Mouse (Mus musculus): ENCODE measurements around the gene Parp3. TPM values are rescaled to one million over a fixed set of nuclear protein-coding genes. Genes with fewer than 3 reads are reported as not detected.

Gene Parp3
- polyA plus RNA-seq, 1 experiment from 2014 or later: 0.70 TPM

DNA sequence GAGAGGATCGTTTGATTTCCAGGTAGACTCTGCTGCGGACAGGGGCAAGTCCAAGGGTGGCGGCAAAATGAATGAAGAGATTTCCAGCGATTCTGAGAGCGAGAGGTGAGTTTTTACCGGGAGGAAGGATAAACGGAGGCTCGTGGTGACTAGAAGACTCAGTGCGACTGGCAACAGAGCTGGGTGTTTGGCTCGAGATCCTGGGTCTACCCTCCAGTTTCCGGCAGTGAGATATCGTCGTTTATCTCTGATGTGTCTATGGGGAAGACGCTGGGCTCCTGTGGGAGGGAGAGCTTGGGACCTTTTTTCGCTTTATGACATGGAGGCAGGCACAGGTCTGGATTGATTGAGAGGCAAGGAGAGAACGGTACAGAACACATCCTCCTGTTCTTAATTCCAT is 900 bp upstream of the Parp3 start:
- H3K9me3 ChIP-seq (ENCODE audit: control insufficient read depth, low read length): no peaks in the 10 kb centered on the region
- no peak overlapping the region for H3K27ac ChIP-seq (ENCODE audit: low read length)
- WGBS: 5% methylated on average over 16 of the region's 16 CpGs
- peak overlapping the region; percentile 56 for H3K9ac ChIP-seq (replicated peaks; ENCODE audit: low read depth, low read length)
- no peak for ATAC-seq
- peaks cover 20% of the 10 kb centered on the region for H3K4me1 ChIP-seq (replicated peaks; ENCODE audit: control insufficient read depth, insufficient read depth, low read length)
- no peaks in the 10 kb centered on the region for H3K27me3 ChIP-seq (replicated peaks; ENCODE audit: control insufficient read depth, insufficient read depth, low read length)
- peak overlapping the region; percentile 77 for H3K4me2 ChIP-seq (ENCODE audit: low read length)
- H3K4me3 ChIP-seq (replicated peaks; ENCODE audit: low read length): peak overlapping the region; percentile 66
- H3K36me3 ChIP-seq (ENCODE audit: control insufficient read depth, insufficient read depth): no peaks in the 10 kb centered on the region

DNA sequence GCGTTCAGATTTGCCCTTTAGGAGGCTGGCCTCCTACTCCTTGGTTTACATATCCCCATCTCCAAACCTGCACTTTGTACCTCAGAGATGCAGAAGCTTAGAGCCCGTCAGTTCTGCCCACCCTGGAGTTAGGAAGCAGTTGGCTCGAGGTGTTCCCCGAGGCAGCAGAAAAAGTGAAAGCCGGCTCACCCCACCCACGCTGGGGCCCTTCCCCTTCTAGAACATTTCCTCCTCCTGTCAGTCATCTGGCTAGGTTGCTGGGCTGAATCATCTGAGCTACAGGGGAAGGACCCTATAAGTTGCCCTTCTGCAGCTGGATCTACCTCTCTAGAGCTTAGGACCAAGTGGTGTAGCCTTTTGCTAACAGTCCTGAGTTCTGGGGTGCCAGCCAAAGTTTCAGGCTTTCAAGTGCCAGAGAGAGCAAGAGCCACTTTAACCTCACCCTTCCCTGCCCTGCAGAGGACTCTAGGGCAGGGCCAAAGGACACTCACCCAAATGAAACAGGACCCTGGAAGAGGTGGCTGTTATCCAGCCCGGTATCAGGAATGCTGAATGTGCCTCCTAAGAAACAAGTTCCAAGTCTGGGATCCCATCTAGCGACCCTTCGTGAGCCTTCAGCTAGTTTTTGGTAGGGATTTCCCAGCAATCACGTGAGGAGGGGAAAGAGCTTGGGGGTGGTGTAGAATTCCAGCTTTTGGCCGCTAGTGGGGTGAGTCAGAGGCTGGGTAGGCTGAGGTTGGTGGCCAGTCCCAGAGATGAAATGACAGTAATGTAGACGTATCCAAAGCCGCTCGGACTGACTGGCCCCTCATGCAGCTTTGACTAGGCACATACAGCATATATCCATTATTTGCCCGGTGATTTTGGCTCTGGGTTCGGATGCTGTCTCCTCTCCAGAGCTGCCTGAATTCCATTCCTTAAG is 486 bp downstream of the Parp3 start:
- Histone ChIP-seq H3K9ac (replicated peaks; ENCODE audit: low read depth, low read length) (no peak overlapping the region), H3K36me3 (ENCODE audit: control insufficient read depth, insufficient read depth) (no peaks in the 10 kb centered on the region), H3K4me3 (replicated peaks; ENCODE audit: low read length) (0 out of 2 replicates have a peak overlapping the region, but pooled peaks have one; percentile 6), H3K27me3 (replicated peaks; ENCODE audit: control insufficient read depth, insufficient read depth, low read length) (no peaks in the 10 kb centered on the region), H3K9me3 (ENCODE audit: control insufficient read depth, low read length) (no peaks in the 10 kb centered on the region), H3K27ac (ENCODE audit: low read length) (no peak overlapping the region), H3K4me2 (ENCODE audit: low read length) (peak overlapping the region; percentile 28), H3K4me1 (replicated peaks; ENCODE audit: control insufficient read depth, insufficient read depth, low read length) (peaks cover 20% of the 10 kb centered on the region)
- no peak for ATAC-seq
- 35% methylated on average over 16 of the region's 16 CpGs for WGBS

DNA sequence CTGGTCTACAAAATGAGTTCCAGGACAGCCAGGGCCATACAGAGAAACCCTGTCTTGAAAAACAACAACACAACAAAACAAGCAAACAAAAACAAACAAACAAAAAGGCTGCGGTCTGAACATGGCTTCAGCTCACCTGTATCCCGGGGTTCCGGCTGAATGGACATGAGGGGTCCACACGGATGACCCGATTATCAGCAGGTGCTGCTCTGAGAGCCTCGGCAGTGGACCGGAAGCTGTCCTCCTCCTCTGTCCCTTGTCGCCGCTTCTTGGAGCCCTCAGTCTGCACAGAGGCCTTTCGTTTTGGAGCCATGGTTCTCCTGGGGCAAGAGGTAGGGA is 1.1 kb downstream of the Parp3 start, which contains the start of gene Rrp9:
TSS of gene Rrp9 (plus strand) at position 301 of the 339 bp plus-strand sequence.
- Histone ChIP-seq H3K4me1 (replicated peaks; ENCODE audit: control insufficient read depth, insufficient read depth, low read length) (peaks cover 20% of the 10 kb centered on the region), H3K36me3 (ENCODE audit: control insufficient read depth, insufficient read depth) (no peaks in the 10 kb centered on the region), H3K4me3 (replicated peaks; ENCODE audit: low read length) (0 out of 2 replicates have a peak within 1 kb of the TSS, but pooled peaks have one; percentile 6), H3K4me2 (ENCODE audit: low read length) (peak within 1 kb of the TSS; percentile 28), H3K27ac (ENCODE audit: low read length) (no peak within 1 kb of the TSS), H3K9me3 (ENCODE audit: control insufficient read depth, low read length) (no peaks in the 10 kb centered on the region), H3K27me3 (replicated peaks; ENCODE audit: control insufficient read depth, insufficient read depth, low read length) (no peaks in the 10 kb centered on the region), H3K9ac (replicated peaks; ENCODE audit: low read depth, low read length) (no peak within 1 kb of the TSS)
- WGBS: 88% methylated on average over 10 of the region's 10 CpGs
- no peak for ATAC-seq

DNA sequence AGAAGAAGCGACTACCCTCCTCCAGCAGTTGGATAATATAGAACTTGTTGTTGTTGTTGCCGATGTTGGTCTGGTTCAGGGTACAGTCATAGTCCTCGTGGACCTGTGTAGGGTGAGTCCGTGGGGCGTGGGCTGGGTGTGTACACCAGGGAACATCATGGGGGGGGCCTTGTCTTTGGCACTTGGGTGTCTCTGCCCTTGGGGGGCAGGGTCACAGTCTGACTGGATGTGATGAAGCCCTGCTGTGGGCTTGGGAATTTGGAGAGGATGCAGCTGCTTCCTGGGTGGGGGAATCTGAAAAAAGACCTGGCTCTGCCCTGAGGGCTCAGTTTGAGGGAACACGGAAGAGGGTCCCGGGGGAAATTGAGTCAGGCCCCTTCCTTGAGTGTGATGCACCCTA is 1.7 kb downstream of the Parp3 start:
- no peak overlapping the region for H3K27ac ChIP-seq (ENCODE audit: low read length)

DNA sequence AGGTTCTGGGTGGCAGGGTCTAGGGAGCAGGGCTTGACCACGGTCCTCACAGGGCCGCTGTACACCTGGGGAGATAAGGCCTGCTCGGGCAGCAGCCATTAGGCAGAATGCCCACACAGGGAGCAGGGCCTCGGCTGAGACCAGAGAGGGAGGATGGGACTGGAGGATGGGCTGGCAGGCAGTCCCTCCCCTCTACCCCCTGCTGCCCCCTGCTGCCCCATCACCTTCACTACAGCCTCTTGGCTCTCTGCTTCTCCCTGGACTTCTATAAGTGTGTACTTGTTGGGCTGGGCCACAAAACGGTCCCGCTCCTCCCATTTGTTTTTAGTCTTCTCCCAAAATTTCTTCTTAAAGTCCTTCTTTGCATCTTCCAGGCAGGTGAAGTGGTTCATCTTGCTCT is 2.3 kb downstream of the Parp3 start:
- no peak overlapping the region for H3K9ac ChIP-seq (replicated peaks; ENCODE audit: low read depth, low read length)

More for the DNA sequence above, 1.7 kb downstream of the Parp3 start:
- Histone ChIP-seq H3K4me3 (replicated peaks; ENCODE audit: low read length) (no peak overlapping the region), H3K36me3 (ENCODE audit: control insufficient read depth, insufficient read depth) (no peaks in the 10 kb centered on the region), H3K9ac (replicated peaks; ENCODE audit: low read depth, low read length) (no peak overlapping the region), H3K4me1 (replicated peaks; ENCODE audit: control insufficient read depth, insufficient read depth, low read length) (peaks cover 20% of the 10 kb centered on the region), H3K27me3 (replicated peaks; ENCODE audit: control insufficient read depth, insufficient read depth, low read length) (no peaks in the 10 kb centered on the region), H3K4me2 (ENCODE audit: low read length) (no peak overlapping the region), H3K9me3 (ENCODE audit: control insufficient read depth, low read length) (no peaks in the 10 kb centered on the region)
- ATAC-seq: no peak
- WGBS: 69% methylated on average over 7 of the region's 7 CpGs

DNA sequence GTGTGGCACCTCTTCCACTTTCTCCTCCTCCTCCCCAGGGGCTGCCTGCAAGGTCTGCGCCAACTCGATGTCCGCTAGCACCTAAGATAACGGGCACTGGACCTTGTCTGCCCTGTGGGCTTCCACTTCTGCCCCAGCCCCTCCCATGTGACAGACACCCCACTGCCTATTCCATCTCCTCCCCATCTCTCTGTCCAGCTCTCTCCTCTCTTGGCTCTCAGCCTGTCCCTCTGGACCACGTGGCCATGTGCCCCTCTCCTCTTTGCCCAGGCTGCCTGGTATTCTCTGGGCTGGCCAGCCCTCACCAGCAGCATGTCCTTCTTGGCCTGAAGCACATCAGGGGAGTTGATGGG is 3.0 kb downstream of the Parp3 start:
- H3K4me3 ChIP-seq (replicated peaks; ENCODE audit: low read length): no peak overlapping the region
- ATAC-seq: no peak
- no peak overlapping the region for H3K27ac ChIP-seq (ENCODE audit: low read length)
- peaks cover 20% of the 10 kb centered on the region for H3K4me1 ChIP-seq (replicated peaks; ENCODE audit: control insufficient read depth, insufficient read depth, low read length)
- no peak overlapping the region for H3K4me2 ChIP-seq (ENCODE audit: low read length)
- WGBS: 81% methylated on average over 5 of the region's 5 CpGs
- H3K36me3 ChIP-seq (ENCODE audit: control insufficient read depth, insufficient read depth): no peaks in the 10 kb centered on the region
- no peak overlapping the region for H3K9ac ChIP-seq (replicated peaks; ENCODE audit: low read depth, low read length)
- H3K9me3 ChIP-seq (ENCODE audit: control insufficient read depth, low read length): no peaks in the 10 kb centered on the region
- H3K27me3 ChIP-seq (replicated peaks; ENCODE audit: control insufficient read depth, insufficient read depth, low read length): no peaks in the 10 kb centered on the region

More for the DNA sequence above, 2.3 kb downstream of the Parp3 start:
- H3K27ac ChIP-seq (ENCODE audit: low read length): no peak overlapping the region
- no peaks in the 10 kb centered on the region for H3K9me3 ChIP-seq (ENCODE audit: control insufficient read depth, low read length)
- H3K4me3 ChIP-seq (replicated peaks; ENCODE audit: low read length): no peak overlapping the region
- H3K4me2 ChIP-seq (ENCODE audit: low read length): no peak overlapping the region
- 3% methylated on average over 6 of the region's 6 CpGs for WGBS
- ATAC-seq: no peak
- no peaks in the 10 kb centered on the region for H3K27me3 ChIP-seq (replicated peaks; ENCODE audit: control insufficient read depth, insufficient read depth, low read length)
- H3K4me1 ChIP-seq (replicated peaks; ENCODE audit: control insufficient read depth, insufficient read depth, low read length): peaks cover 20% of the 10 kb centered on the region
- no peaks in the 10 kb centered on the region for H3K36me3 ChIP-seq (ENCODE audit: control insufficient read depth, insufficient read depth)

DNA sequence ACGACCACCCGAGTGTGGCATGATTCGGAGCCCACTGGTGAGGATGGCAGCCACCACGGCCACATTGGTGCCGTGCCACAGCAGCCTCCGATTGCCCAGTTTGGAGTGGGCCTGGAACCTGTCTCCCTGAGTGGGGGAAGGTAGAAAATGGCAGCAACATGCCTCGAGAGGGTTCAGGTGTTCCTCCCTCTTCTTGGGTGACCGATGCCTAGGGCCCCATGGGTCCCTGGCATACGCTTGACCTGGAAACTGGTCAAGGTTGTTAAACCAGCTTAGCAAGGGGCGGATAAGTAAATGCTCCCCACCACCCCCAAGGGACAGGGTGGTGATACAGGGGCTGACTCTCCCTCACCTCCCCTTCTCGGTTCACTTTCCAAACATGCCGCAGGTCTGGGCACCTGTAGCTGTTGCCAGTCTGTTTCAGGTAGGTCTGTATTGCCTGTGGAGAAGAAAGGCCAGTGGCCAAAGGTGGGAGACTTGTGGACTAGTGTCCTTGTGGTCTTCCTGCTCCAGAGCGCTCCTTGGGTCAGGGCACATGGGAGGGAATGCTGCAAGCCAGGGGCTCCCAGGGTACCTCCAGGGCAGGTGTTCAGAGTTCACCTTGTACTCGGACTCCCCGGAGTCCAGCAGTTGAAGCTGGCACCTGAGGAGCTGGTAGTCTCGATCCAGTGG is 3.5 kb downstream of the Parp3 start:
- H3K27me3 ChIP-seq (replicated peaks; ENCODE audit: control insufficient read depth, insufficient read depth, low read length): no peaks in the 10 kb centered on the region
- no peak overlapping the region for H3K27ac ChIP-seq (ENCODE audit: low read length)
- no peak for ATAC-seq
- H3K4me2 ChIP-seq (ENCODE audit: low read length): no peak overlapping the region
- no peak overlapping the region for H3K9ac ChIP-seq (replicated peaks; ENCODE audit: low read depth, low read length)
- WGBS: 90% methylated on average over 16 of the region's 16 CpGs
- no peak overlapping the region for H3K4me3 ChIP-seq (replicated peaks; ENCODE audit: low read length)
- H3K4me1 ChIP-seq (replicated peaks; ENCODE audit: control insufficient read depth, insufficient read depth, low read length): peaks cover 15% of the 10 kb centered on the region
- H3K36me3 ChIP-seq (ENCODE audit: control insufficient read depth, insufficient read depth): no peaks in the 10 kb centered on the region
- no peaks in the 10 kb centered on the region for H3K9me3 ChIP-seq (ENCODE audit: control insufficient read depth, low read length)

DNA sequence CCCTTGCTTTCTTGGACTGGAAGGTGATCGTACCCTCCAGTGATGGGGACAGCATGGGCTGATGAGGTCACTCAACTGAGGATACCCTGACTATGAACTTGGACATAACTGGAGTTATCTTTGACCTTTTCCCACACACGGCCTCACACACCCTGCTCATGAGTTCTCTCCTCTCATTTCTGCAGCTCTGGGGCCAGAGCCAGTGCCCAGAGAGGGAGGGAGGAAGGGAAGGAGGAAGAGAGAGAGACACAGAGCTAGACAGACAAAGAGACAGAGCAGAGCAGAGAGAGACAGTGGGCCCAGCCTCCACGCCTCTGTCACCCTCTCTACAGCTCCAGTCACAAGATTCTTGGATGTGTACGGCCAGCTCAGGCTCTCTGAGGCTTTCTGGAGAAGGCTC is 4.4 kb downstream of the Parp3 start:
- WGBS: 64% methylated on average over 4 of the region's 4 CpGs
- Histone ChIP-seq H3K9ac (replicated peaks; ENCODE audit: low read depth, low read length) (no peak overlapping the region), H3K4me3 (replicated peaks; ENCODE audit: low read length) (no peak overlapping the region), H3K36me3 (ENCODE audit: control insufficient read depth, insufficient read depth) (no peaks in the 10 kb centered on the region), H3K4me2 (ENCODE audit: low read length) (no peak overlapping the region), H3K27ac (ENCODE audit: low read length) (no peak overlapping the region), H3K9me3 (ENCODE audit: control insufficient read depth, low read length) (no peaks in the 10 kb centered on the region), H3K4me1 (replicated peaks; ENCODE audit: control insufficient read depth, insufficient read depth, low read length) (peaks cover 8% of the 10 kb centered on the region; the same call in 1 of the 2 replicates), H3K27me3 (replicated peaks; ENCODE audit: control insufficient read depth, insufficient read depth, low read length) (no peaks in the 10 kb centered on the region)
- no peak for ATAC-seq

DNA sequence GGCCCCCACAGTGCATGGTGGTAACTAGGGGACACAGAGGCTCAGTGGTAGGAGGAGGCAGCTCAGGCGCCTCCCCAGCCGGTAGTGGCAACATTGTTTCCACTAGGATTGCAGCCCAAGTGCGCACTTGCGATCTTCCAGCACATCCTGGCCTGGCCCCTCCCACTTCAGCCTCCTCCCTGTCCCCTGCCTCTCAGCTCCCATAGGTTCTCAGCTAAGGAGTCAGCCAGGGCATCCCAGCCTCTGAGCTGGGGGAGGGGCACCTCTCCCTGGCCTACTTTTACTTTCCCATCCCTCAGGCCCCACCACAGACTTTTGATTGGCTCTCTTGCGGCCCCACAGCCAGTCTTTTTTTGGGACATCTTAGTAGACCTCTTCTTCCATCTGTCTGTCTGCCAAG is 4.9 kb downstream of the Parp3 start:
- Histone ChIP-seq H3K9me3 (ENCODE audit: control insufficient read depth, low read length) (no peaks in the 10 kb centered on the region), H3K4me2 (ENCODE audit: low read length) (no peak overlapping the region), H3K27me3 (replicated peaks; ENCODE audit: control insufficient read depth, insufficient read depth, low read length) (no peaks in the 10 kb centered on the region), H3K4me1 (replicated peaks; ENCODE audit: control insufficient read depth, insufficient read depth, low read length) (peaks cover 8% of the 10 kb centered on the region; the same call in 1 of the 2 replicates), H3K27ac (ENCODE audit: low read length) (no peak overlapping the region), H3K4me3 (replicated peaks; ENCODE audit: low read length) (no peak overlapping the region), H3K9ac (replicated peaks; ENCODE audit: low read depth, low read length) (no peak overlapping the region), H3K36me3 (ENCODE audit: control insufficient read depth, insufficient read depth) (no peaks in the 10 kb centered on the region)
- 10% methylated on average over 5 of the region's 5 CpGs for WGBS
- ATAC-seq: no peak
